Mouse (Mus musculus) midbrain, embryonic 10.5 days (tissue): ENCODE data around the gene Utp6. TPM values are rescaled to one million over a fixed set of nuclear protein-coding genes. Genes with fewer than 3 reads are reported as not detected.

Experiments used
- DNase-seq: peaks from one replicate; pipeline ENCODE4 v3.0.0-alpha.2; 2017; ENCODE audit warnings: low spot score
- H3K27ac ChIP-seq: fragments of 300-500 bp; sonication (generic); replicated peaks from 2 replicates; pipeline ENCODE4 v1.5.1; 2016; ENCODE audit warnings: mild to moderate bottlenecking
- H3K27me3 ChIP-seq: fragments of 300-500 bp; sonication (generic); 2 replicates; pipeline ENCODE4 v1.6.1; 2016; ENCODE audit warnings: low read depth, mild to moderate bottlenecking; ENCODE audit not compliant: poor library complexity, severe bottlenecking
- H3K36me3 ChIP-seq: fragments of 300-500 bp; sonication (generic); 2 replicates; pipeline ENCODE4 v1.6.1; 2016; ENCODE audit warnings: mild to moderate bottlenecking, moderate library complexity
- H3K4me1 ChIP-seq: fragments of 300-500 bp; sonication (generic); 2 replicates; pipeline ENCODE4 v1.6.1; 2016
- H3K4me3 ChIP-seq: fragments of 300-500 bp; sonication (generic); 2 replicates; pipeline ENCODE4 v1.5.1; 2016; ENCODE audit warnings: mild to moderate bottlenecking, moderate library complexity
- H3K9me3 ChIP-seq: fragments of 300-500 bp; sonication (generic); replicated peaks from 2 replicates; pipeline ENCODE4 v1.6.1; 2016; ENCODE audit warnings: mild to moderate bottlenecking
- WGBS: fragments of 180-500 bp; shearing (Covaris S2); methylation state at CpG from one replicate; pipeline ENCODE4 v1.1.7; 2016; 5-methylcytosine and 5-hydroxymethylcytosine counted together
- polyA plus RNA-seq: library from polyadenylated mRNA; unstranded; fragments of >200 nt; fragmentation: Nextera tagmentation; extraction: Ambion mirVana; gene quantifications from 2 replicates; pipeline ENCODE4 v1.2.1, GENCODE M21; 2016

Utp6 gene
- polyA plus RNA-seq, 1 experiment from 2014 or later = 64.5 TPM

- H3K36me3 ChIP-seq = peaks cover 99% of the 10 kb centered on the region
- WGBS = 94% methylated on average over 8 of the region's 8 CpGs
- H3K27me3 ChIP-seq = no peaks in the 10 kb centered on the region
- DNase-seq = no peak
- H3K4me3 ChIP-seq = no peak overlapping the region
- no peaks in the 10 kb centered on the region for H3K4me1 ChIP-seq
- no peaks in the 10 kb centered on the region for H3K9me3 ChIP-seq
- no peak overlapping the region for H3K27ac ChIP-seq
Observed at GRCm38 (mm10) chr11:79943136-79943535, 19.1 kb downstream of the Utp6 start.

- Histone ChIP-seq H3K4me3 (no peak overlapping the region), H3K9me3 (no peaks in the 10 kb centered on the region), H3K27me3 (no peaks in the 10 kb centered on the region), H3K36me3 (peaks cover 99% of the 10 kb centered on the region), H3K27ac (no peak overlapping the region), H3K4me1 (no peaks in the 10 kb centered on the region)
- 90% methylated on average over 9 of the region's 9 CpGs for WGBS
- DNase-seq = no peak
Observed at GRCm38 (mm10) chr11:79935766-79936165, 26.4 kb downstream of the Utp6 start.

GRCm38 (mm10) chr11:79922766-79923165, 39.4 kb downstream of the Utp6 start:
- Histone ChIP-seq H3K27ac (no peak overlapping the region), H3K36me3 (no peaks in the 10 kb centered on the region), H3K4me3 (no peak overlapping the region), H3K4me1 (peaks cover 12% of the 10 kb centered on the region), H3K27me3 (no peaks in the 10 kb centered on the region), H3K9me3 (no peaks in the 10 kb centered on the region)
- WGBS = 84% methylated on average over 1 of the region's 1 CpGs
- DNase-seq = no peak

GRCm38 (mm10) chr11:79922157-79922556, 40.0 kb downstream of the Utp6 start:
- Histone ChIP-seq H3K27me3 (no peaks in the 10 kb centered on the region), H3K36me3 (no peaks in the 10 kb centered on the region), H3K4me1 (peaks cover 12% of the 10 kb centered on the region), H3K9me3 (no peaks in the 10 kb centered on the region), H3K4me3 (no peak overlapping the region), H3K27ac (no peak overlapping the region)
- WGBS = 77% methylated on average over 3 of the region's 3 CpGs
- DNase-seq = no peak

- H3K4me1 ChIP-seq = peaks cover 21% of the 10 kb centered on the region
- H3K27me3 ChIP-seq = no peaks in the 10 kb centered on the region
- no peak for DNase-seq
- H3K27ac ChIP-seq = no peak overlapping the region
- 65% methylated on average over 5 of the region's 5 CpGs for WGBS
- H3K4me3 ChIP-seq = no peak overlapping the region
- no peaks in the 10 kb centered on the region for H3K9me3 ChIP-seq
- H3K36me3 ChIP-seq = no peaks in the 10 kb centered on the region
Observed at GRCm38 (mm10) chr11:79920505-79921025, 41.6 kb downstream of the Utp6 start.

DNA sequence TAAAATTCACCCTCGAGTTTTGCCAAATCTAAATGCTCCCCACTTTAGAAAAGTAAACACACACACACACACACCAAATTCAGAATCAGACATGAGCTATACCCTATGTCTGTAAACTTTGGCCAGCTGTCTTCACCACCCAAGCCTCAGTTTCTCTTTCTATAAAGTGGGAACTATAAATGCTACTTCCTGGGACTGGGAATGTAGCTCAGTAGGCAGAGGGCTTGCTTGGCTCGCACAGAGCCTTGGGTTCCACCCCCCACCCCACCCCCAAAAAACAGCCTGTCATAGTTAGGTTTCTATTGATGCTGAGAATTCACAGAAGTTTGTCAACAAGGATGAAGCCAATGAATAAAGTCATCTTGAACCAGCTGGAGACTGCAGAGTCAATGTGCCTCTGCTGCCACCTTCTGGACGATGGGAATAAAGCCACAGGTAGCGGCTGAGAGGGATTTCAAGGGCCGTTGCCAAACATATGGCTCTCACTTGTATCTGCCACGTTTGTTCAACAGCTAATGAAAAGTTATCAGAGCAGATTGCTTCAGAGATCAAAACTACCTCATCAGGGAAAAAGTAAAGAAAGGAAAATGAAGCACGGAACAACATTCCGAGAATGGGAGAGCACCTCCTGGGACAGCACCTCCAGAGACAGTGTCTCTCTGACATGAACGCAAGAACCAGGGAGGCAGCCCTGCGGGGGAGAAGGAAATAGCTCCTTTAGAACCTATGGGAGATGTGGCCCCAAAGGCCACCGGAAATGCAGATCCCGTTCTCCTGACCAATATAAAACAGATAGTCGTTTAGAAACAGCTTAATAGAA, 42.3 kb downstream of the Utp6 start:
- 25% methylated on average over 13 of the region's 13 CpGs for WGBS
- H3K27ac ChIP-seq = no peak overlapping the region
- peak; percentile 82 for DNase-seq
- no peaks in the 10 kb centered on the region for H3K9me3 ChIP-seq
- H3K4me1 ChIP-seq = peaks cover 23% of the 10 kb centered on the region
- H3K36me3 ChIP-seq = no peaks in the 10 kb centered on the region
- no peak overlapping the region for H3K4me3 ChIP-seq
- no peaks in the 10 kb centered on the region for H3K27me3 ChIP-seq

- peaks cover 28% of the 10 kb centered on the region for H3K4me1 ChIP-seq
- H3K36me3 ChIP-seq = no peaks in the 10 kb centered on the region
- WGBS = 65% methylated on average over 9 of the region's 9 CpGs
- H3K9me3 ChIP-seq = no peaks in the 10 kb centered on the region
- H3K4me3 ChIP-seq = no peak overlapping the region
- no peak for DNase-seq
- H3K27ac ChIP-seq = no peak overlapping the region
- H3K27me3 ChIP-seq = no peaks in the 10 kb centered on the region
Observed at GRCm38 (mm10) chr11:79915696-79916349, 46.4 kb downstream of the Utp6 start.

- Histone ChIP-seq H3K4me3 (no peak overlapping the region), H3K9me3 (no peaks in the 10 kb centered on the region), H3K36me3 (no peaks in the 10 kb centered on the region), H3K4me1 (peaks cover 5% of the 10 kb centered on the region; the same call in 1 of the 2 replicates), H3K27ac (no peak overlapping the region), H3K27me3 (no peaks in the 10 kb centered on the region)
- 89% methylated on average over 14 of the region's 14 CpGs for WGBS
- no peak for DNase-seq
Observed at GRCm38 (mm10) chr11:79908600-79909483, 53.3 kb downstream of the Utp6 start.

GRCm38 (mm10) chr11:79906920-79907319, 55.3 kb downstream of the Utp6 start:
- no peak overlapping the region for H3K4me3 ChIP-seq
- DNase-seq = no peak
- no peaks in the 10 kb centered on the region for H3K9me3 ChIP-seq
- H3K36me3 ChIP-seq = no peaks in the 10 kb centered on the region
- H3K27me3 ChIP-seq = no peaks in the 10 kb centered on the region
- H3K27ac ChIP-seq = no peak overlapping the region
- 83% methylated on average over 9 of the region's 9 CpGs for WGBS
- peaks cover 3% of the 10 kb centered on the region; the same call in 1 of the 2 replicates for H3K4me1 ChIP-seq

DNA sequence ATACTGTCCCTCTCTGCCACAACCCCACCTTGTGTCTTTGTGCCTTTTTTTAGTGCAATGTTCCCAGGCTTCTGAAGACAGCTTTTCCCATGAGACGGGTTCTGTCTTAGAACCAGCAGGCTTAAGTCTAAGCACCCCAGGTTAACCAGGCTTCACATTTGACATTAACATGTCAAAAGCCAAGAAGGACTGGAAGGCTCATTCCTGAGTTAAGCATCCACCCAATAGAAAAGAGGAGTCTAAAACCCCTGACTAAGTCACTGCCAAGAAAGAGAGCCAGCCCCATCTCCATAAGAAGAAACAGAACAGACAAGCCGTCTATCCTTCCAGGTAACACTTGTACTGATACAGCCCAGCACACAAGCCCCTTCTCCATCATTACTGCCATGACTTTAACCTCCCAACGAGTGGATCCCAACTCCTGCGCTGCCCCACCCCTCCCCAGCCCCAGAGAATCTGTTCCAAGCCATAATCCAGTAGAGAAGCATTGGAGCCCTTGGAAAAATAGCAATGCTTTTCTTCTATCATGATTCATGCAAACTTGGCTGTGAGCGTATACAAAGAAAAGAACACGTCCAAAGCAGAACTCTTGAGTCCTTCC, 59.2 kb downstream of the Utp6 start:
- Histone ChIP-seq H3K36me3 (no peaks in the 10 kb centered on the region), H3K4me1 (no peaks in the 10 kb centered on the region), H3K27ac (no peak overlapping the region), H3K27me3 (no peaks in the 10 kb centered on the region), H3K9me3 (no peaks in the 10 kb centered on the region), H3K4me3 (no peak overlapping the region)
- DNase-seq = no peak
- 86% methylated on average over 6 of the region's 6 CpGs for WGBS

DNA sequence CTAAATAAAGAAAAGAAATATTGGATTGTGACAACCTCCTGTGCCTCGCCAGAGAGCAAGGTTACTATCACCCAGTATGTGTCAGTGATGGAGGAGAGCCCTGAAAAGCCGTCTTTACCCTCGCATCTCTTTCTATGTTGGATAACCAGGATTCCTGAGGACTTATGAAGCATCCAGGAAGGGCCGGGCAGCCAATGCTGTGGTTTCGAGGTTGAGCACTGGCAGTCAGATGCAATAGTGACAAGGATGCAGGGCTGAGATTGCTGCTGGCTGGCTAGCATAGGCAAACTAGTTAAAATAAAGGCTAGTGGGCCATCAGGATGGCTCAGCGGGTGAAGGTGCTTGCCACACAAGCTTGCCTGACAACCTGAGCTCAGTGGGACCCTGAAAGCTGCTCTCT, 61.0 kb downstream of the Utp6 start:
- Histone ChIP-seq H3K36me3 (no peaks in the 10 kb centered on the region), H3K27me3 (no peaks in the 10 kb centered on the region)
- WGBS = 87% methylated on average over 6 of the region's 6 CpGs

GRCm38 (mm10) chr11:79892259-79892658, 69.9 kb downstream of the Utp6 start:
- Histone ChIP-seq H3K9me3 (no peaks in the 10 kb centered on the region), H3K27ac (no peak overlapping the region), H3K36me3 (no peaks in the 10 kb centered on the region), H3K4me3 (no peak overlapping the region), H3K27me3 (no peaks in the 10 kb centered on the region), H3K4me1 (no peaks in the 10 kb centered on the region)
- WGBS = 91% methylated on average over 6 of the region's 6 CpGs
- DNase-seq = no peak

More for the DNA sequence above, 61.0 kb downstream of the Utp6 start:
- no peak overlapping the region for H3K27ac ChIP-seq
- no peak for DNase-seq
- H3K4me3 ChIP-seq = no peak overlapping the region
- H3K9me3 ChIP-seq = no peaks in the 10 kb centered on the region
- H3K4me1 ChIP-seq = no peaks in the 10 kb centered on the region
